Mouse (Mus musculus): ENCODE measurements at regions not wholly inside any gene's neighbourhood (a gene's known extent, or its start where the extent isn't known, plus 50 kb on each side); places are given as distances from the start of the nearest gene placed in this dataset.
A peak's percentile ranks its signal among the peaks of the same experiment; 100 is the strongest.
"Not testable (repeated sequence)": the region's sequence is repeated elsewhere in the genome, so short reads cannot be mapped to it uniquely, and the experiment has no call there.

DNA sequence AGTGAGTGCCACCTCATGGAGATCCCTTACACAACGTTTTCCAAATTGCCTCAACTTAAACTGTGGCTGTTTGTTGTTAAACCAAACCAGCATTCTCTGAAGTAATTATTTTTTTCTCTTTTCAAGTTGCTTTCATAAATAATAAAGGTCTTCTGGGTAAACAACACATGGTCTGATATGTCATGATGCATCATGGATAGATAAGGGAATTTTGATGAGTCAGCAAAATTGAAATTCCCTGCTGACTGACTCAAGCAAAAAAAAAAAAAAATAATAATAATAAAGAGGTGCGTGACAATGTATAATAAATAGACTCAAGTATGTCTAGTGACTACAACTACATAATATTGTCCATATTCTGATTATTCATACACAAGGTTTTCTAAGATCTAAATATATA is 201.8 kb downstream of the Adgb start:
- DNase-seq (ENCODE audit: low spot score in 2 of 2) = no peak

- no peak for DNase-seq (ENCODE audit: low spot score in 2 of 2)
These were observed 219.4 kb downstream of the Adgb start for GRCm38 (mm10) chr10:10252540-10253318.

GRCm38 (mm10) chr10:10252136-10252535 is 220.0 kb downstream of the Adgb start:
- DNase-seq (ENCODE audit: low spot score in 2 of 2) = no peak

DNA sequence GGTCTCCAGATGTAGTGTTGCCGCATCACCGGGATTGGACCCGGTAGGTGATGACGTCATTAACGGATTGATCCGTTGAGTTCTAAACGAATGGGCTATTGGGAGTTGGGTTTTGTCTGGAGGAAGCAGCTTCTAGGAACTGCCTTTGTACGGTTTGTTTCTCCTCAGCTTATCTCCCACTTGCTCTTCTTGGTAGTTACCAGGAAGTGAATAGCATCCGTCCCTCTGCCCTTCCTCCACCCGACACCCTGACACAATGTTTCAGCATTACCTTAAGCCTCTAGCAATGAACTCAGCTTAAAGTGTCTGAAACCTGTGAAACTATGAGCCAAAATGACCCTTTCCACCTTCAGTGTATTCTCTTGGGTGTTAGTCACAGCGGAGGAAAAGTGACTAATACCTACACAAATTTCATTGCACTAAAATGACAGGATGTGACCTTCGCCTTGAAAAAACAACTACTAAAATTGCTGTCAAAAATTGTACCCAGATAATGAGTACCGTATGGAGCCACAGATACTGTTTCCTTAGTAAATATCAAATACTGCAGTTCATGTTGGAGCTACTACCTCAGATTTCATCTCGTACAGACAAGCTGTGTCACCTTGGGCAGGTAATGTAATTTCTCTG is 237.1 kb downstream of the Adgb start:
- DNase-seq (ENCODE audit: low spot score in 2 of 2) = no peak

GRCm38 (mm10) chr10:10224582-10225144 is 247.5 kb downstream of the Adgb start:
- no peak for DNase-seq (ENCODE audit: low spot score in 2 of 2)

- no peak for DNase-seq (ENCODE audit: low spot score in 2 of 2)
These were observed 252.4 kb downstream of the Adgb start for GRCm38 (mm10) chr10:10219726-10220125.

GRCm38 (mm10) chr10:10216892-10217291 is 255.2 kb downstream of the Adgb start:
- DNase-seq (ENCODE audit: low spot score in 2 of 2) = no peak

DNA sequence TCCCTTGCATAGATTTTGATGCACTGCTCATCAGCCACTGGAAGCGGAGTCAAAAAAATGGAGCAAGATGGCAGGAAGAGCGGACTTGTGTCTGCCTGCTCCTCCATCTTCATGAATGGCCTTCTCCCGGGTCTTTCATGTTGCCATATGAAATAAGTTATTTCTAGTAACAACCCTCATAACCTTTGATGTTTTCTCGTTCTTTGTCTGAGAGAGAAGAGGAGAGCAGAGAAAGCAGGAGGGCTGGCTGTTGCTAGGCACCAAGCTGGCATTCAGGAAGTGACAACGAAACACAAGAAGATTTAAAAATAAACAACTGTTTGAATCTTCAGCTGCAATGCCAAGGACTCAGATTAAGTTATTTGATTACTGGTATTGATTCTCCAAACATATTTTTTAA is 256.8 kb downstream of the Adgb start:
- DNase-seq (ENCODE audit: low spot score in 2 of 2) = no peak

GRCm38 (mm10) chr10:10208354-10208753 is 263.8 kb downstream of the Adgb start:
- DNase-seq (ENCODE audit: low spot score in 2 of 2) = no peak

DNA sequence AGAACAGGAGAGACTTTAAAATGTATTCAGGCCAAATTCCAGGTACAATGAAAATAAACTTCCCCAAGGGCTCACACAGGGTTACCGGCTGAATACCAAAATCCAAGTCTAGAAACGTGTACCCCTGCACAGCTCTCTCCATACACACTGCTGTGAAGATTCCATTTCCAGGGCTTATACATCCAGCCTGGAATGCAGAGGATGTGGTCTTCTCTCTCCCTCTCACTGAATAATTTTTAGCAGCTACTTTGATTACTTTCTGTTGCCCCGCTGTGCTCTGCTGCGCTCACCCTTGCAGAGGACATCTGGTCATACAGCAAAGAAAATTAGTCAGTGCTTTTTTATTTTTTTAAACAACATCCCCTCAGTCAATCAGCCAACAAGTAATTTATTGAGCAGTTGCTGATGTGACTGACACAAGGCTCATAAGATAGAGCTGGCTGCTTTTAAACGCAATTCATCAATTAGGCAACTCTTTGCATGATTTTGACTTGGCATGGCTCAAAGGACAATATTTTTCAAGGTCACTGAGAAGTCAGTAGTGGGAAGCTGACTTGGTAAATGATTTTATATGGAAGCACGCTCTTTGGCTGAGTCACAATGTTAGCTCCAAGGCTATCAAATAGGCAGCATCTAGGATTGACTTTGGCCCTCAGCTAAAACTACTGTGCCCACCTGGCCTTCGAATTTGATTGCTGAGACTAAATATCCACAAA is 266.2 kb downstream of the Adgb start:
- no peak for DNase-seq (ENCODE audit: low spot score in 2 of 2)

- DNase-seq (ENCODE audit: low spot score in 2 of 2) = no peak
These were observed 268.1 kb downstream of the Adgb start for GRCm38 (mm10) chr10:10203982-10204381.

DNA sequence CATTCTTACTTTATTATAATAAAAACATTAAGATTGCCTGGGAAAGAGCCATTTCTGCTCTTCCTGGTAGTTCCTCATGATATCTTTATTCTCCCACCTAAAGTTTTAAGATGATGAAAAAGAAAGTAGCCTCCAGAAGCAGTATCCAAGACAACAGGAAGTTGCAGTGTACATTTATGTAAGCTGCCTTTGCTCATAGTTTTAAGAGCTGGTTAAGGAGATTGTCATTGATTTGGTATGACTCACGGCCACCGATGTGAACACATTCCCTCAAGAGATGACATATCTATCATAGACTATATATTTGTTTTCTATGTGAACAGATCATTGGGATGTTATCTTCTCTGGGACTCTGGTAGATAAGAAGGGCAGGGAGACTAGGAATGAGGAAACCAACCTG is 281.8 kb downstream of the Adgb start:
- DNase-seq (ENCODE audit: low spot score in 2 of 2) = no peak

GRCm38 (mm10) chr10:10188113-10188512 is 284.0 kb downstream of the Adgb start:
- no peak for DNase-seq (ENCODE audit: low spot score in 2 of 2)

DNA sequence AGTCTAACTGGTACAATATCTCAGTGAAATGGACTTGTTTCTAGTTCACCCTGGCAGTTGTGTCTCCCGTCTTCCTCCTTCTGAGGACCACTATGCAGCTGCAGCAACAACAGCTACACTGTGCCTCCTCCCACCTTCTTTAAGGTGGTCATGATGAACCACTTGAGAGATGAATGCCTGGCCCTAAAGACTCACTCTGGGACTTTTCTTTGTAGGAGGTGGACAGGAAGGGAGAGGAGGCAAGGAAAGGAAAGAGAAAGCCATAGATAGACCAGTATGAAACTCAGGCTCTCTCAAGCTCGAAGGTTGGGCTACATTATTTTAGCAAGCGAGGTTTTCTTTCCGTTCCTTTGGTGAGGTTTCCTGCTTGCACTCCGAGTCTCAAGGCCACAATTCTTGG is 285.4 kb downstream of the Adgb start:
- no peak for DNase-seq (ENCODE audit: low spot score in 2 of 2)

- no peak for DNase-seq (ENCODE audit: low spot score in 2 of 2)
These were observed 284.5 kb upstream of the Stxbp5 start for GRCm38 (mm10) chr10:10185298-10185883.

DNA sequence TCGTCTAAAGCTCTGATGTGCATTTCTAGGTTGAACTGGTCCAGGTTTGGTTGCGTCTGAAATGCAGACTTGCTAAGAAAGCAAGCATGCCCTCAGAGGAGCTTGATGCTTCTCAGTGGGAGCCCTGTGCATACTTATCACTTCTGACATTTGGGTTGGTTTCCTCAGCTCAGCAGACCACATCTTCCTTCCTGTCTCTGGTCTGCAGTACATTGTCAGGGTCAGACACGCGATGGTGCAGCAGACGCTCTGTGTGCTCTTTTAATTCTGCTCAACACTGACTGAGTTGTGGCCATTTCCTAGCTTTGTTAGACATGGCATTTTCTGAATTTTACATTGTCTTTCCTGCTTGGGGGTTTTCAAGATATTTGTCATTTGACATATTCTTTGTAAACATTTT is 283.5 kb upstream of the Stxbp5 start:
- peak in 1 of 2 experiments; percentile 24 for DNase-seq (ENCODE audit: low spot score in 2 of 2)

GRCm38 (mm10) chr10:10177037-10177436 is 276.2 kb upstream of the Stxbp5 start:
- DNase-seq (ENCODE audit: low spot score in 2 of 2) = not testable (repeated sequence)
